Mouse (Mus musculus): ENCODE measurements around the gene Megf11. TPM values are rescaled to one million over a fixed set of nuclear protein-coding genes. Genes with fewer than 3 reads are reported as not detected.

Megf11 gene
- total and polyA plus RNA-seq, 3 experiments: 0.33 to 2.0 (median 1.6) TPM

DNA sequence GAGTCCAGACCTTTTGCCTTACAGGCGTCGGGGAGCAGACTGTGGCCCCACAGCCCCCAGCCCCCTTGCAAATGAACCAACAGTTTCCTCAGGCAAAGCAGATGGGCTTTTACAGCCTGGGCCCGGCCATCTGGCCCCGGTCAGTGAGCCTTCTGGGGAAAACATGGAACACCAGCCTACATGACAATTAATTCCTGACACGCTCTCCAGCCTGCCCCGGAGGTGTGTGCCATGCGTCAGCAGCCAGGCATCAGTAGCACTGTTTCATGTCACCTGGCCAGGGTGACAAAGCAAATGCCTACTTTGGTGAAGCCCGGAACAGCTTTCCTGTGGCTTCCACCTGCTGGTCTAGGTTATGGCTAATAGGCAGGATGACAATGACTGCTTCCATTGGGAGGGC, 119.5 kb downstream of the Megf11 start:
- no peak overlapping the region for H3K27ac ChIP-seq
- DNase-seq: no peak
- no peak overlapping the region for H3K4me3 ChIP-seq
- H3K4me1 ChIP-seq (ENCODE audit: control insufficient read depth, insufficient read depth, low read length): peaks cover 2% of the 10 kb centered on the region
- TF ChIP-seq POLR2A (IDR thresholded peaks at IDR 0.05; ENCODE audit: insufficient read depth, low read depth, low read length): no peak
- TF ChIP-seq CTCF (IDR thresholded peaks at IDR 0.05): no peak
- no peak for TF ChIP-seq EP300 (IDR thresholded peaks at IDR 0.05; ENCODE audit: insufficient read depth, low read depth, low read length)
- H3K79me2 ChIP-seq (replicated peaks; ENCODE audit: control insufficient read depth, insufficient read depth, low read length): no peaks in the 10 kb centered on the region
- H3K36me3 ChIP-seq (ENCODE audit: control insufficient read depth, insufficient read depth, low read length): no peaks in the 10 kb centered on the region
- no peaks in the 10 kb centered on the region for H3K27me3 ChIP-seq (ENCODE audit: control insufficient read depth, insufficient read depth, low read length)
- intact Hi-C loops (cut with DNase I): no loop called here
- H3K9ac ChIP-seq (ENCODE audit: low read depth, low read length): no peak overlapping the region
- 91% methylated on average over 8 of the region's 8 CpGs for WGBS

- intact Hi-C loops (cut with DNase I): no loop called here
- no peak overlapping the region for H3K4me3 ChIP-seq
- H3K36me3 ChIP-seq (ENCODE audit: control insufficient read depth, insufficient read depth, low read length): no peaks in the 10 kb centered on the region
- H3K79me2 ChIP-seq (replicated peaks; ENCODE audit: control insufficient read depth, insufficient read depth, low read length): no peaks in the 10 kb centered on the region
- no peak for DNase-seq
- no peak overlapping the region for H3K9ac ChIP-seq (ENCODE audit: low read depth, low read length)
- H3K27ac ChIP-seq: no peak overlapping the region
- peaks cover 2% of the 10 kb centered on the region for H3K4me1 ChIP-seq (ENCODE audit: control insufficient read depth, insufficient read depth, low read length)
- no peaks in the 10 kb centered on the region for H3K27me3 ChIP-seq (ENCODE audit: control insufficient read depth, insufficient read depth, low read length)
- WGBS: 41% methylated on average over 11 of the region's 11 CpGs
- TF ChIP-seq CTCF (IDR thresholded peaks at IDR 0.05) (no peak), POLR2A (IDR thresholded peaks at IDR 0.05; ENCODE audit: insufficient read depth, low read depth, low read length) (no peak), EP300 (IDR thresholded peaks at IDR 0.05; ENCODE audit: insufficient read depth, low read depth, low read length) (no peak)
Measured at GRCm38 (mm10) chr9:64506440-64507206, 121.2 kb downstream of the Megf11 start.

DNA sequence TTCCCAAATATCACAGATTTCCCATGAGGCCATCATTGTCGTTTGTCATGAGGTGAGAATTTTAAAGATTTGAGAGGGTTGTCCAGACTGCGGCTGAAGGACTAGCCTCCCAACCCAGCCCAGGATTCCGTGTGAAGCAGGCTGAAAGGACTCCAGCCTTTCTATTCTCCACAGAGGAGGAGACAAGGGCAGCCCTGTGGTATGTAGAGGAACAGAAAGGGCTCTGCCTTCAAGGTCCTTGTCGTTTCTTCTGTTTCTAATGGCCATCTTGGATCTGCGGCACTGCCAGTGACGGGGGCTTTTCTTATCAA, 121.7 kb downstream of the Megf11 start:
- Histone ChIP-seq H3K9ac (ENCODE audit: low read depth, low read length) (no peak overlapping the region), H3K27me3 (ENCODE audit: control insufficient read depth, insufficient read depth, low read length) (no peaks in the 10 kb centered on the region), H3K79me2 (replicated peaks; ENCODE audit: control insufficient read depth, insufficient read depth, low read length) (no peaks in the 10 kb centered on the region), H3K4me1 (ENCODE audit: control insufficient read depth, insufficient read depth, low read length) (peaks cover 2% of the 10 kb centered on the region), H3K27ac (no peak overlapping the region), H3K36me3 (ENCODE audit: control insufficient read depth, insufficient read depth, low read length) (no peaks in the 10 kb centered on the region), H3K4me3 (no peak overlapping the region)
- WGBS: 41% methylated on average over 6 of the region's 6 CpGs
- TF ChIP-seq POLR2A (IDR thresholded peaks at IDR 0.05; ENCODE audit: insufficient read depth, low read depth, low read length): no peak
- TF ChIP-seq CTCF (IDR thresholded peaks at IDR 0.05): no peak
- TF ChIP-seq EP300 (IDR thresholded peaks at IDR 0.05; ENCODE audit: insufficient read depth, low read depth, low read length): no peak
- intact Hi-C loops (cut with DNase I): no loop called here
- DNase-seq: no peak

DNA sequence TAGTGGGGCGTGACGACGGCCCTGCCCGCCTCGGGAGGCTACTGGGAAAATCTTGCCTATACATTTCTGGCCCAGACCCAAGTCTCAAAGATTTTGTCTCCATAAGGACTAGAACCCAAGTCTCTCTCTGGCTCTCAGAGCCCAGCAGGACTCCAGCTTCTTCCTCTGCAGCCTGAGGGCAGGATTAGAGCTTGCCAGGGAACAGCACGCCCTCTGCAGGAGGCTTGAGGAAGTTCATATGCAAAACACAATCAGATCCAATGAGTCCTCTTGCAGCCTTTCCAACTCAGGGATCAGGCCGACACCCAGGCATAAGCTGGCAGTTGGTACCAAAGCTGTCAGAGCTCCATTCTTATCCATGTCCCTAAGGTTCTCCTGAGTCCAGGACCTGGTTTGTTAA, 122.6 kb downstream of the Megf11 start:
- 59% methylated on average over 7 of the region's 7 CpGs for WGBS
- Histone ChIP-seq H3K27ac (no peak overlapping the region), H3K9ac (ENCODE audit: low read depth, low read length) (no peak overlapping the region), H3K79me2 (replicated peaks; ENCODE audit: control insufficient read depth, insufficient read depth, low read length) (no peaks in the 10 kb centered on the region), H3K27me3 (ENCODE audit: control insufficient read depth, insufficient read depth, low read length) (no peaks in the 10 kb centered on the region), H3K36me3 (ENCODE audit: control insufficient read depth, insufficient read depth, low read length) (no peaks in the 10 kb centered on the region), H3K4me1 (ENCODE audit: control insufficient read depth, insufficient read depth, low read length) (peaks cover 2% of the 10 kb centered on the region), H3K4me3 (no peak overlapping the region)
- intact Hi-C loops (cut with DNase I): no loop called here
- DNase-seq: no peak
- TF ChIP-seq CTCF (IDR thresholded peaks at IDR 0.05) (peak; percentile 36), POLR2A (IDR thresholded peaks at IDR 0.05; ENCODE audit: insufficient read depth, low read depth, low read length) (no peak), EP300 (IDR thresholded peaks at IDR 0.05; ENCODE audit: insufficient read depth, low read depth, low read length) (no peak)

- TF ChIP-seq POLR2A (IDR thresholded peaks at IDR 0.05; ENCODE audit: insufficient read depth, low read depth, low read length) (no peak), EP300 (IDR thresholded peaks at IDR 0.05; ENCODE audit: insufficient read depth, low read depth, low read length) (no peak), CTCF (IDR thresholded peaks at IDR 0.05) (no peak)
- intact Hi-C loops (cut with DNase I): no loop called here
- DNase-seq: no peak
- H3K4me3 ChIP-seq: no peak overlapping the region
- no peak overlapping the region for H3K27ac ChIP-seq
- no peaks in the 10 kb centered on the region for H3K4me1 ChIP-seq (ENCODE audit: control insufficient read depth, insufficient read depth, low read length)
- H3K36me3 ChIP-seq (ENCODE audit: control insufficient read depth, insufficient read depth, low read length): no peaks in the 10 kb centered on the region
- no peaks in the 10 kb centered on the region for H3K79me2 ChIP-seq (replicated peaks; ENCODE audit: control insufficient read depth, insufficient read depth, low read length)
- H3K9ac ChIP-seq (ENCODE audit: low read depth, low read length): no peak overlapping the region
- WGBS: 44% methylated on average over 6 of the region's 6 CpGs
- H3K27me3 ChIP-seq (ENCODE audit: control insufficient read depth, insufficient read depth, low read length): no peaks in the 10 kb centered on the region
Measured at GRCm38 (mm10) chr9:64514826-64515225, 129.4 kb downstream of the Megf11 start.

- H3K9ac ChIP-seq (ENCODE audit: low read depth, low read length): no peak overlapping the region
- no peaks in the 10 kb centered on the region for H3K27me3 ChIP-seq (ENCODE audit: control insufficient read depth, insufficient read depth, low read length)
- DNase-seq: no peak
- intact Hi-C loops (cut with DNase I): no loop called here
- no peaks in the 10 kb centered on the region for H3K36me3 ChIP-seq (ENCODE audit: control insufficient read depth, insufficient read depth, low read length)
- H3K27ac ChIP-seq: no peak overlapping the region
- TF ChIP-seq EP300 (IDR thresholded peaks at IDR 0.05; ENCODE audit: insufficient read depth, low read depth, low read length) (no peak), POLR2A (IDR thresholded peaks at IDR 0.05; ENCODE audit: insufficient read depth, low read depth, low read length) (no peak), CTCF (IDR thresholded peaks at IDR 0.05) (no peak)
- H3K4me3 ChIP-seq: no peak overlapping the region
- no peaks in the 10 kb centered on the region for H3K79me2 ChIP-seq (replicated peaks; ENCODE audit: control insufficient read depth, insufficient read depth, low read length)
- H3K4me1 ChIP-seq (ENCODE audit: control insufficient read depth, insufficient read depth, low read length): no peaks in the 10 kb centered on the region
- WGBS: 71% methylated on average over 12 of the region's 12 CpGs
Measured at GRCm38 (mm10) chr9:64519921-64520746, 134.7 kb downstream of the Megf11 start.
